Mouse (Mus musculus) testis, adult 2 months (tissue): ENCODE measurements at regions not wholly inside any gene's neighbourhood (a gene's known extent, or its start where the extent isn't known, plus 50 kb on each side); places are given as distances from the start of the nearest gene placed in this dataset.
"Not testable (repeated sequence)": the region's sequence is repeated elsewhere in the genome, so short reads cannot be mapped to it uniquely, and the experiment has no call there.

Experiments
- CTCF ChIP-seq: fragments of 200-500 bp; IDR thresholded peaks from 2 replicates; pipeline ENCODE4 v1.5.1; 2012; ENCODE audit warnings: low read depth, mild to moderate bottlenecking, inconsistent platforms, low read length, moderate library complexity; ENCODE audit not compliant: control insufficient read depth, insufficient read depth, insufficient replicate concordance
- POLR2A ChIP-seq: fragments of 200-500 bp; IDR thresholded peaks from 2 replicates; pipeline ENCODE4 v1.6.1; 2012; ENCODE audit warnings: low read depth, mild to moderate bottlenecking, inconsistent platforms, low read length, moderate library complexity; ENCODE audit not compliant: control insufficient read depth

DNA sequence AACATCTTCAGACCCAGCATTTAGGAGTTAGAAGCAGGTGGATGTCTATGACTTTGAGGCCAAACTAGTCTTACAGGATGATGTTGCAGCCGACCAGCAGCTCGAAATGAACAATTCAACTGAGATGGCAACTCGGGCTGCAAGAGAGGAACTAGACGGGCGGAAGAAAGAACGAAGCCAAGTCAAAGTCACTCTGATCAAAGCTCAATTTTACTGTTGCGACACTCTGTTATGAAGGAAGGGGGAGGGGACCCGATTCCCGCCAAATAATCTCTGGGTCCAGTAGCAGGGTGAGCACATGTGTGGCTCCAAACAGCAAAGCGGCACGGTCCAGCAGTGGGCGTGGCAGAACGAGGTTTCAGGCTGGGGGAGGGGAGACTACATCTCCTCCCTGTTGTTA lies 129.1 kb downstream of the Ulbp1 start:
- not testable (repeated sequence) for TF ChIP-seq CTCF, POLR2A
